Mouse (Mus musculus): Measurements from ENCODE around the gene Tsc22d3. TPM values are rescaled to one million over a fixed set of nuclear protein-coding genes. Genes with fewer than 3 reads are reported as not detected.
A peak's percentile ranks its signal among the peaks of the same experiment; 100 is the strongest.
"Not testable (repeated sequence)": the region's sequence is repeated elsewhere in the genome, so short reads cannot be mapped to it uniquely, and the experiment has no call there.

Tsc22d3 gene
- polyA plus RNA-seq, 1 experiment, result 58.3 TPM

DNA sequence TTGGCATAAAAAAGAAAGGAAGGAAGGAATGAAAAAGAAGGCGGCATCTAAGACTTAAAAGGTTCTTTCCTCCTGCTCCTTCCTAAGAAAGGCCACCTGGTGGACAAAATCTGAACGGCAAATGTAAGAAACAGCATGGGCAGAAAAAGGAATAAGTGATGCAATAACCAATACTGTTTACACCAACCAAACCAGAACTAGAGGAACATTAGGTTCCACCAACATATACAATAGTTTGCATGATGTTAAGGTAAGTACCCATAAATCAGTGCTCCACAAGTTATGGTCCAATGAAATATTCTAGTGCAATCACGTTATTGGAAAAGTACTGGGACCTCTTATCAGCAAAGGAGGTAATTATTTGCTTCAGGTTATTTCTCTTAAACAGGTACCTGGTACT lies 55.7 kb downstream of the Tsc22d3 start:
- Histone ChIP-seq H3K4me1 (ENCODE audit: control insufficient read depth, insufficient read depth, insufficient read length, low read length) (peaks cover 9% of the 10 kb centered on the region; the same call in 1 of the 2 replicates), H3K27me3 (ENCODE audit: control insufficient read depth, insufficient read depth, low read length) (no peaks in the 10 kb centered on the region), H3K4me3 (ENCODE audit: low read depth, low read length) (no peak overlapping the region), H3K36me3 (ENCODE audit: control insufficient read depth, insufficient read depth, low read length) (peaks cover 11% of the 10 kb centered on the region), H3K27ac (ENCODE audit: insufficient read depth, low read depth, low read length) (no peak overlapping the region; the same call in 1 of the 2 replicates)
- TF ChIP-seq POLR2A (IDR thresholded peaks at IDR 0.05; ENCODE audit: low read depth, low read length) (no peak), CTCF (IDR thresholded peaks at IDR 0.05; ENCODE audit: extremely low read depth, insufficient read length, insufficient replicate concordance, low read depth, low read length) (no peak)
- WGBS, result 19% methylated on average over 3 of the region's 3 CpGs

DNA sequence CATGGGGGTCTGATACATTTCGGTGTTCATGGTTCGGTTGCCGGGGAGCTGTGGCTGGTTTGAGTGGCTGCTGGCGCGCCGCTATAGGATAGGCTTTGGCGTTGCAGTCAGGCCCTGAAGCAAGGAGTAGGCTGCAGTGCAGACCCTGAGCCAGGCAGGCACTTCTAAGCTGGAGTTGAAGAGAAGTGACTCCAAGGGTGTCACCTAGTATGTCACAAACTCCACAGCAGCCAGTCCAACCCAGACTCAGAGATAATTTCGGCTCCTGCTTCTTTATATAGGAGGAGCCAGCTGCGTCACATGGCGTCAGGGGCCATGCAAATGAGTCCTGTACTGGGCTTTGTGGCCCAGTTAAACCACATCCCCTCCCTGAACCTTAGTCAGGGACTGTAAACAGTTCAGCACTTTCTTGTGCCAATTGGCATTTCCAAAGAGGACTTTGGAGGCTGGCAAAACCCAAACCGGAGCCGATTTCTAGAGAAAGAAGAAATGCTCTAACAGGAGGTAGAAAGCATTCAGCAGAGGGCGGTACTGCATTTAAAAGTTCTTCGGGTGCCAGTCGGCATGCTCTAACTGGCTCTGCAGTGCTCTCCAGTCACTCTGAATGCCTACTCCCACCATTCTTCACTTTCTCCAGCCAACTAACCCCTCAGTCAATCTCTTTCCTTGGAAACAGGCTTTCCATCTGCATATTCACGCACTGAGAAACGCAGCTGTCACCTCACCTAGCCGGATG lies 57.4 kb downstream of the Tsc22d3 start:
- 18% methylated on average over 18 of the region's 18 CpGs for WGBS
- Histone ChIP-seq H3K36me3 (ENCODE audit: control insufficient read depth, insufficient read depth, low read length) (peaks cover 11% of the 10 kb centered on the region), H3K27me3 (ENCODE audit: control insufficient read depth, insufficient read depth, low read length) (no peaks in the 10 kb centered on the region), H3K27ac (ENCODE audit: insufficient read depth, low read depth, low read length) (peak overlapping the region; percentile 99), H3K4me3 (ENCODE audit: low read depth, low read length) (peak overlapping the region; percentile 93), H3K4me1 (ENCODE audit: control insufficient read depth, insufficient read depth, insufficient read length, low read length) (peaks cover 10% of the 10 kb centered on the region; the same call in 1 of the 2 replicates)
- peak; percentile 15; the same call in 1 of the 2 replicates for TF ChIP-seq CTCF (IDR thresholded peaks at IDR 0.05; ENCODE audit: extremely low read depth, insufficient read length, insufficient replicate concordance, low read depth, low read length)
- peak; percentile 83 for TF ChIP-seq POLR2A (IDR thresholded peaks at IDR 0.05; ENCODE audit: low read depth, low read length)

DNA sequence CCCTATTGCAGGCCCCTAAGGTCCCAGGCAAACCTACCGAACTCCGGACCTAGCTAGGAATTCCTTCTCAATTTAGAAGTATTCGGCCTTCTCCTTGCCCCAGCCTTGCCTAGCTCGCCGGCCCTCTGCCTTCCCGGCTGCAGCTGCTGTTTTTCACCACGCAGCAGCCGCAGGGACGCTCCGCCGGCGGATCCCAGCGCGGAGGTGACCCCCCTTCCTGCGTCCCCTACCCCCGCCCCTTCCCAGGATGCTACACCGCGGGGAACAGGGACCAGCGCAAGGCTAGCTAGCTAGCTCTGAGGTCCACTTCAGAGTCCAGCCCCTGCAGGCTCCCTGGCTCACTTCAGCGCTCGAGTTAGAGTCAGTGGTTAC lies 58.0 kb downstream of the Tsc22d3 start:
- H3K4me1 ChIP-seq (ENCODE audit: control insufficient read depth, insufficient read depth, insufficient read length, low read length), result peaks cover 12% of the 10 kb centered on the region; the same call in 1 of the 2 replicates
- H3K36me3 ChIP-seq (ENCODE audit: control insufficient read depth, insufficient read depth, low read length), result peaks cover 11% of the 10 kb centered on the region
- no peak for TF ChIP-seq CTCF (IDR thresholded peaks at IDR 0.05; ENCODE audit: extremely low read depth, insufficient read length, insufficient replicate concordance, low read depth, low read length)
- peak; percentile 26; the same call in 1 of the 2 replicates for TF ChIP-seq POLR2A (IDR thresholded peaks at IDR 0.05; ENCODE audit: low read depth, low read length)
- WGBS, result 8% methylated on average over 21 of the region's 21 CpGs
- peak overlapping the region; percentile 93 for H3K4me3 ChIP-seq (ENCODE audit: low read depth, low read length)
- peak overlapping the region; percentile 99 for H3K27ac ChIP-seq (ENCODE audit: insufficient read depth, low read depth, low read length)
- H3K27me3 ChIP-seq (ENCODE audit: control insufficient read depth, insufficient read depth, low read length), result no peaks in the 10 kb centered on the region

DNA sequence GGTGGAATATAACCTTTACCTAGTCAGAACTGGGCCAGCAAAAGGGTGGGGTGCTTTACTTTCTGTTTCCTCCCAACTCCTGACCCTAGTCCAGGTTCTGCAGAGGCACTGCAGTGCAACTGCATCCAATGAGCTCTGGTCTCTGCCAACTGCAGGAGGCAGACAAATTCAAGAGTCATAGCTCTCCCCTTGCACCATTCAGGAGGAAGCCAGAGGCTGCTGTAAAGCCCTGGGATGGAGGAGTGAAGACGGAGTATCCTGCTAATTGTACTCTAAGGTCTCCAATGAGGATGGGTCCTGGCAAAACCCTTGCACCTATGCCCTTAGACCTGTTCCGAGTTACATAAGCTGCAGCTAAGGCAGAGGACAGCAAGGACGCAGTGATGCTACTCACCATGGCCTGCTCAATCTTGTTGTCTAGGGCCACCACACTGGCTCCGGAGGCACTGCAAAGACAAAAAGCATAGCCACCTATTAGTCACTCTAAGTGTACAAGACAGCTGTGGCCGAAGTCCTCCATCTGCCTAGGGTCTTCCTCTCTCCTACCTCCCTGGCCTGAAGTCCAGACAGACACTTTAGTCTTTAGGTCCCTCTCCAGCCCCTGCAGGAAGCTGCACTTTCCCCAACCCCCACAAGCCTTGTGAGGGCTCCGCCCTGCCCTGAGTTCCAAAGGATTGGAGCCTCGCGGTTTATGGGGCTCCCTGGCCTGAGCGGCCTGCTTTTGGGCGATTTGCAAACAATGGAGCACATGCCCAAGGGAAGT lies 58.6 kb downstream of the Tsc22d3 start:
- no peak for TF ChIP-seq POLR2A (IDR thresholded peaks at IDR 0.05; ENCODE audit: low read depth, low read length)
- no peak for TF ChIP-seq CTCF (IDR thresholded peaks at IDR 0.05; ENCODE audit: extremely low read depth, insufficient read length, insufficient replicate concordance, low read depth, low read length)
- WGBS, result 14% methylated on average over 10 of the region's 10 CpGs
- no peaks in the 10 kb centered on the region for H3K27me3 ChIP-seq (ENCODE audit: control insufficient read depth, insufficient read depth, low read length)
- H3K27ac ChIP-seq (ENCODE audit: insufficient read depth, low read depth, low read length), result peak overlapping the region; percentile 99
- peaks cover 11% of the 10 kb centered on the region for H3K36me3 ChIP-seq (ENCODE audit: control insufficient read depth, insufficient read depth, low read length)
- peak overlapping the region; percentile 93 for H3K4me3 ChIP-seq (ENCODE audit: low read depth, low read length)
- H3K4me1 ChIP-seq (ENCODE audit: control insufficient read depth, insufficient read depth, insufficient read length, low read length), result peaks cover 14% of the 10 kb centered on the region; the same call in 1 of the 2 replicates

GRCm38 (mm10) chrX:140540500-140541114 lies 59.9 kb downstream of the Tsc22d3 start:
- no peaks in the 10 kb centered on the region for H3K27me3 ChIP-seq (ENCODE audit: control insufficient read depth, insufficient read depth, low read length)
- peaks cover 11% of the 10 kb centered on the region for H3K36me3 ChIP-seq (ENCODE audit: control insufficient read depth, insufficient read depth, low read length)
- peak overlapping the region; percentile 65 for H3K4me3 ChIP-seq (ENCODE audit: low read depth, low read length)
- peak overlapping the region; percentile 99 for H3K27ac ChIP-seq (ENCODE audit: insufficient read depth, low read depth, low read length)
- TF ChIP-seq POLR2A (IDR thresholded peaks at IDR 0.05; ENCODE audit: low read depth, low read length), result no peak
- no peak for TF ChIP-seq CTCF (IDR thresholded peaks at IDR 0.05; ENCODE audit: extremely low read depth, insufficient read length, insufficient replicate concordance, low read depth, low read length)
- 53% methylated on average over 15 of the region's 15 CpGs for WGBS
- H3K4me1 ChIP-seq (ENCODE audit: control insufficient read depth, insufficient read depth, insufficient read length, low read length), result peaks cover 18% of the 10 kb centered on the region; the same call in 1 of the 2 replicates

GRCm38 (mm10) chrX:140539831-140540230 lies 60.6 kb downstream of the Tsc22d3 start:
- H3K4me3 ChIP-seq (ENCODE audit: low read depth, low read length), result 0 out of 2 replicates have a peak overlapping the region, but pooled peaks have one; percentile 24
- 74% methylated on average over 3 of the region's 3 CpGs for WGBS
- H3K4me1 ChIP-seq (ENCODE audit: control insufficient read depth, insufficient read depth, insufficient read length, low read length), result peaks cover 18% of the 10 kb centered on the region; the same call in 1 of the 2 replicates
- H3K36me3 ChIP-seq (ENCODE audit: control insufficient read depth, insufficient read depth, low read length), result peaks cover 11% of the 10 kb centered on the region
- H3K27ac ChIP-seq (ENCODE audit: insufficient read depth, low read depth, low read length); H3K27me3 ChIP-seq (ENCODE audit: control insufficient read depth, insufficient read depth, low read length): not testable (repeated sequence)
